Mouse (Mus musculus) CH12F3 (cell line): Measurements from ENCODE around the gene Dcun1d3.

Experiments
- in situ Hi-C: fragments of 300-500 bp; cut with MboI; formaldehyde crosslinking; loops from 2 replicates; pipeline ENCODE4 v1.14.3; 2020; ENCODE audit warnings: low sequenced_read_pairs

Dcun1d3 gene

GRCm38 (mm10) chr7:119835371-119835770, 60.7 kb downstream of the Dcun1d3 start:
- in situ Hi-C loops, result no loop called here

GRCm38 (mm10) chr7:119808723-119809122, 87.4 kb downstream of the Dcun1d3 start:
- in situ Hi-C loops, result no loop called here

- in situ Hi-C loops, result no loop called here
These were observed 88.7 kb downstream of the Dcun1d3 start for GRCm38 (mm10) chr7:119807396-119807795.
